Mouse (Mus musculus): Measurements from ENCODE around the gene Pkn2.

DNA sequence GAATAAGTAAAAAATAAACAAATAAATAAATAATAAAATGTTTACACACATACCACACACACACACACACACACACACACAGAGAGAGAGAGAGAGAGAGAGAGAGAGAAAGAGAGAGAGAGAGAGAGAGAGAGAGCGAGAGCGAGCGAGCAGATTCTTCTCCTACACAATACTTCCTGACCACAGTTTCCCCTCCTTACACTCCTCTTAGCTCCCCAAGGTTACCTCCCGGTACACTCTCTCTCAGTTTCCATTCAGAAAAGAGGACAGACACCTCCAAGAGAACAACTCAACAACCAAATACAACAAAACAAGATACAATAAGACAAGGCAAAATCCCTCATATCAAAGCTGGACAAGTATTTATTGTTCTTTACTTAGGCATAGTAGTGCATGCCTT, 47.8 kb downstream of the Pkn2 start:
- no peak for TF ChIP-seq CTCF (IDR thresholded peaks at IDR 0.05; ENCODE audit: low read depth)
- no peak for TF ChIP-seq EP300 (IDR thresholded peaks at IDR 0.05; ENCODE audit: low read depth)
